Mouse (Mus musculus): ENCODE measurements at regions not wholly inside any gene's neighbourhood (a gene's known extent, or its start where the extent isn't known, plus 50 kb on each side); places are given as distances from the start of the nearest gene placed in this dataset.
"Not testable (repeated sequence)": the region's sequence is repeated elsewhere in the genome, so short reads cannot be mapped to it uniquely, and the experiment has no call there.

- not testable (repeated sequence) for DNase-seq (ENCODE audit: low spot score in 2 of 2)
Measured at GRCm38 (mm10) chr12:71718412-71718811, 112.5 kb upstream of the Daam1 start.

- no peak for DNase-seq (ENCODE audit: low spot score in 2 of 2)
Measured at GRCm38 (mm10) chr12:71718911-71719310, 112.0 kb upstream of the Daam1 start.

- DNase-seq (ENCODE audit: low spot score in 2 of 2), result no peak
Measured at GRCm38 (mm10) chr12:71725140-71725539, 105.7 kb upstream of the Daam1 start.

- no peak for DNase-seq (ENCODE audit: low spot score in 2 of 2)
Measured at GRCm38 (mm10) chr12:71725713-71726336, 105.1 kb upstream of the Daam1 start.

- no peak for DNase-seq (ENCODE audit: low spot score in 2 of 2)
Measured at GRCm38 (mm10) chr12:71743345-71743744, 87.5 kb upstream of the Daam1 start.

GRCm38 (mm10) chr12:71746011-71746410 is 84.9 kb upstream of the Daam1 start:
- no peak for DNase-seq (ENCODE audit: low spot score in 2 of 2)

GRCm38 (mm10) chr12:71747386-71747785 is 83.5 kb upstream of the Daam1 start:
- DNase-seq (ENCODE audit: low spot score in 2 of 2), result no peak

GRCm38 (mm10) chr12:71747831-71748368 is 83.0 kb upstream of the Daam1 start:
- no peak for DNase-seq (ENCODE audit: low spot score in 2 of 2)

GRCm38 (mm10) chr12:71748731-71749130 is 82.1 kb upstream of the Daam1 start:
- DNase-seq (ENCODE audit: low spot score in 2 of 2), result no peak

GRCm38 (mm10) chr12:71749668-71750067 is 81.2 kb upstream of the Daam1 start:
- DNase-seq (ENCODE audit: low spot score in 2 of 2), result no peak

GRCm38 (mm10) chr12:71752741-71753260 is 78.1 kb upstream of the Daam1 start:
- DNase-seq (ENCODE audit: low spot score in 2 of 2), result no peak

- no peak for DNase-seq (ENCODE audit: low spot score in 2 of 2)
Measured at GRCm38 (mm10) chr12:71753276-71753675, 77.6 kb upstream of the Daam1 start.

GRCm38 (mm10) chr12:71763194-71763593 is 67.7 kb upstream of the Daam1 start:
- no peak for DNase-seq (ENCODE audit: low spot score in 2 of 2)

- no peak for DNase-seq (ENCODE audit: low spot score in 2 of 2)
Measured at GRCm38 (mm10) chr12:71766086-71766485, 64.8 kb upstream of the Daam1 start.

GRCm38 (mm10) chr12:71766636-71767035 is 64.2 kb upstream of the Daam1 start:
- no peak for DNase-seq (ENCODE audit: low spot score in 2 of 2)

- no peak for DNase-seq (ENCODE audit: low spot score in 2 of 2)
Measured at GRCm38 (mm10) chr12:71767896-71768295, 63.0 kb upstream of the Daam1 start.

- DNase-seq (ENCODE audit: low spot score in 2 of 2), result peak; percentile 42 to 80
Measured at GRCm38 (mm10) chr12:71768471-71768870, 62.4 kb upstream of the Daam1 start.

- no peak for DNase-seq (ENCODE audit: low spot score in 2 of 2)
Measured at GRCm38 (mm10) chr12:71768890-71769289, 62.0 kb upstream of the Daam1 start.

- DNase-seq (ENCODE audit: low spot score in 2 of 2), result no peak
Measured at GRCm38 (mm10) chr12:71769302-71769701, 61.6 kb upstream of the Daam1 start.

- DNase-seq (ENCODE audit: low spot score in 2 of 2), result no peak
Measured at GRCm38 (mm10) chr12:71773891-71774290, 57.0 kb upstream of the Daam1 start.

- no peak for DNase-seq (ENCODE audit: low spot score in 2 of 2)
Measured at GRCm38 (mm10) chr12:71775126-71775525, 55.8 kb upstream of the Daam1 start.

- no peak for DNase-seq (ENCODE audit: low spot score in 2 of 2)
Measured at GRCm38 (mm10) chr12:71778137-71778536, 52.7 kb upstream of the Daam1 start.

- no peak for DNase-seq (ENCODE audit: low spot score in 2 of 2)
Measured at GRCm38 (mm10) chr12:71778948-71779347, 51.9 kb upstream of the Daam1 start.

- DNase-seq (ENCODE audit: low spot score in 2 of 2), result no peak
Measured at GRCm38 (mm10) chr12:71779418-71779817, 51.5 kb upstream of the Daam1 start.

Data from spleen, postnatal 10 days (tissue).